Mouse (Mus musculus) cerebellum, adult 2 months (tissue): ENCODE measurements at regions not wholly inside any gene's neighbourhood (a gene's known extent, or its start where the extent isn't known, plus 50 kb on each side); places are given as distances from the start of the nearest gene placed in this dataset.

Experiments
- CTCF ChIP-seq: fragments of 200-500 bp; IDR thresholded peaks from 2 replicates; pipeline ENCODE4 v1.5.1; 2011; ENCODE audit warnings: low read depth, mild to moderate bottlenecking, control low read depth, low read length, moderate library complexity, borderline replicate concordance; ENCODE audit not compliant: insufficient read depth
- POLR2A ChIP-seq: fragments of 200-500 bp; IDR thresholded peaks from 2 replicates; pipeline ENCODE4 v1.6.1; 2011; ENCODE audit warnings: low read length, control low read depth, borderline replicate concordance; ENCODE audit not compliant: insufficient read depth

DNA sequence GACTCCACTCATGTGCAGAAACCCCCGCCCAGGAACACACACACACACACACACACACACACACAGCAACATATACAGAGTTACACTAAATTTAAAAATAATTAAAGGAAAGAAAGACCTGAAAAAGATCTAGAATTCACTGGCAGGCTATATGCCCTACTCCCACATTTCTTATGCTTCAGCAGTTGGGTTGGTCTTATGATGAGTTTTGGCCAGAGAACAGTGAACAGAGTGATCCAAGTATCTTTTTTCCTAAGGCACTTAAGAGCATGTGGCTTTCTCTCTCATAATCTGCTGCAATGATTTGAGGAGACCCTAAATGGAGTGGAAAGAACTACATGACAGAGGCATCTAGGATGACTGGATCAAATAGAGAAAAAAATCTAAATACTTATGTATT lies 1446.3 kb upstream of the Gm7489 start:
- TF ChIP-seq CTCF: no peak
- TF ChIP-seq POLR2A: no peak
